Mouse (Mus musculus): ENCODE results near the gene Arhgap11a.

Arhgap11a gene

GRCm38 (mm10) chr2:113817681-113818606, 30.5 kb downstream of the Arhgap11a start:
- no peak for DNase-seq

- DNase-seq, result peak; percentile 37 to 89
Measured at GRCm38 (mm10) chr2:113807640-113808039, 40.8 kb downstream of the Arhgap11a start.

- DNase-seq, result no peak
Measured at GRCm38 (mm10) chr2:113806851-113807577, 41.4 kb downstream of the Arhgap11a start.

DNA sequence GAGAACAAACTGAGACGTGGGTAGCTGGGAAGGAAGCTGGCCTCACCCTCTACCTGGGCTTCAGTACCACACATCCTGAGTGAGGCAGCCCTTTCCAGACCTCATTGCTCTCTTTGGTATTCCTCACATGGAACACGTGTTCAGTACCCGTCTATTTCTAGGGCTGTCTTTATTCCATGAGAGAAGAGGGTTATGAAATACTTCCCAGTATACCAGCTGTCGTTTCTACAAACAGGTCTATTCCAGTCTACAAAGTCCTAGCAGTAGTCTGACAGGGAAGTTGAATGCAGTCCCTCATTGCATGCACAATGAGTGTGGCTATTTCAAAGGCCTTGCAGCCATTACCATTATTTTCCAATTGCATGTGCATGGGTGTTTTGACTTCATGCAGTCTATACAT, 42.7 kb downstream of the Arhgap11a start:
- no peak for DNase-seq

DNA sequence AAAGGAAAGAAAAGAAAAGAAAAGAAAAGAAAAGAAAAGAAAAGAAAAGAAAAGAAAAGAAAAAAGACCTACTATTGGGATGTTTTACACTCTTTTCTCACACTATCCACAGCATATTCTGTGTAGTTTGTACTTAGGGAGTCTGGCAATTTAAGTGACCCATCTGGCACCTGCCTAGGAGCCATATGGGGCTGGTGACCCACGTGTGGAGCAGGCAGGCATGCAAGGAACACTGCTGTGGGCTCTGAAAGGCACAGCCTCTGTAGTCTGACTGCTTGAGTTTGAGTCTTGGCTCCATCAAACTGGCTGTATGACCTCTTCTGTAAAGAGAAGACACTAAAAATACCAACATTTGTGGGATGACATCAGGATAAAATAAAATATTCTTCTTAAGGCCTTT, 44.7 kb downstream of the Arhgap11a start:
- DNase-seq, result no peak

- no peak for DNase-seq
Measured at GRCm38 (mm10) chr2:113800846-113801245, 47.6 kb downstream of the Arhgap11a start.

- no peak for DNase-seq
Measured at GRCm38 (mm10) chr2:113798605-113799004, 49.9 kb downstream of the Arhgap11a start.

- DNase-seq, result no peak
Measured at GRCm38 (mm10) chr2:113795186-113795585, 53.3 kb downstream of the Arhgap11a start.

DNA sequence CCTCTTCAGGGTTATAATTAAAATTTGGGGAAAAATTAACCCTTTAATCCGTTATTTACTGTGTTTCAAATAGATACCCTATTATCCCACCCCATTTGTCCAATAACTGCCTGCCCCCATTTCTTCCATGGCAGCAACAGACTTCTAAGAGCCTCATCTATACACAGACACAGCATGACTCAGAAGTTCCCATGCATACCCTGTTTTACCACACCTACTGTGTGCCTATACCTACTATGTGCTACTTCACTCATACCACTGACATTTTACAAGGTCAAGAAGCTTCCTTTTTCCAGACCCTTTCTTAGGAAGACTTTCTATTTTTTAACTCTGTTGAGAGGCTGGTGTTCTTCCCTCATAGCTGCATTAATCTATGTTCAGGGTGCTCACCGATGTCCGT, 54.9 kb downstream of the Arhgap11a start:
- DNase-seq, result no peak

DNA sequence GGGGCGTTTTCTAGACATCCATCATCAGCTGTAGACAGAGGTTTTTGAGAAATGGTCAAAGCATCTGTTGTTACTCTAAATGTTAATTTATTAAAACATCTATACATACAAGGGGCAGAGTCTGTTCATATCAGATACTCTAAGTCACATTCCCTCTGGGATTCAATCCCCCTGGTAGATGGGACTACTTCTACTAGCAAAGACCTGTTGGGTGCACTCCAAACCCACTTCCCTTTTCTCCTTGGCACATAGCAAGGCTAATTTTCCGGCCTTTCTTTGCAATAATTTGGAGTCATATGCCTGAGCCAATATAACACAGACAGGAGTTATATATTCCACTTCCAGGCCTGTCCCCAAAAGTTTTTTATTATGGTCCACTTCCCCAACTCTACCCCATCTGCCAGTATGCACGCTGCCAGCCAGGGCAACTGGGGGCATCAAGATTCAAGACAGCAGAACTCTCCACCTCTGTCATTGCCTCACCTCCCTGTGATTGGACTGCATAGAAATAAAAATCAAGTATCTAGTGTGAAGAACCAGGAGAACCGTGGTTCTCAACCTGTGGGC, 59.6 kb downstream of the Arhgap11a start:
- no peak for DNase-seq

DNA sequence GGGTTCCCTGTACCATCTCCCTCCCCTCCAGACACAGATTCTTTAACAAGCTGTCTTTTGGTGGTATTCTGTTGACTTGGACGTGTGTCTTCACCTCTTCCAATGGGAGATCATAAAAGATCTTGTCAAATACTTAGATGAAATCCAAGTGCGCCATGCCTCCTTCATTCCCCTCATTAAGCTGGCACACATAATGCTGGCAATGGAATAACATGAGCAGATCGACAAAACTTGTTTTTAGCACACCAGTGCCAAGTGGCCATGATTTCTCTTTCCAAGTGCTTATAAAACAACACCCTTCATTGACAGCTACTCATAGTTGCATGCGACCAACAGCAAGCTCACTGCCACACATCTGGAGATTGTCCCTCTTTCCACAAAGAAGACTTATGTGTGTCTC, 60.6 kb downstream of the Arhgap11a start:
- DNase-seq, result no peak

GRCm38 (mm10) chr2:113784851-113785250, 63.6 kb downstream of the Arhgap11a start:
- no peak for DNase-seq

GRCm38 (mm10) chr2:113781521-113781920, 66.9 kb downstream of the Arhgap11a start:
- no peak for DNase-seq

Data from kidney, postnatal 36 days (tissue).